Mouse (Mus musculus): ENCODE data around the gene Hist1h4h.
"Not testable (repeated sequence)": the region's sequence is repeated elsewhere in the genome, so short reads cannot be mapped to it uniquely, and the experiment has no call there.

Hist1h4h gene

GRCm38 (mm10) chr13:23510127-23510526 is 20.7 kb upstream of the Hist1h4h start:
- no peak for DNase-seq (ENCODE audit: low read depth in 1 of 2, low spot score in 2 of 2)

- DNase-seq (ENCODE audit: low read depth in 1 of 2, low spot score in 2 of 2): no peak
Measured at GRCm38 (mm10) chr13:23513517-23513916, 17.3 kb upstream of the Hist1h4h start.

- DNase-seq (ENCODE audit: low read depth in 1 of 2, low spot score in 2 of 2): no peak
Measured at GRCm38 (mm10) chr13:23515281-23515680, 15.6 kb upstream of the Hist1h4h start.

GRCm38 (mm10) chr13:23515826-23516620 is 14.8 kb upstream of the Hist1h4h start:
- no peak for DNase-seq (ENCODE audit: low read depth in 1 of 2, low spot score in 2 of 2)

GRCm38 (mm10) chr13:23516822-23517602 is 13.8 kb upstream of the Hist1h4h start:
- DNase-seq (ENCODE audit: low read depth in 1 of 2, low spot score in 2 of 2): peak in 1 of 2 experiments; percentile 71

GRCm38 (mm10) chr13:23517603-23518294 is 13.1 kb upstream of the Hist1h4h start:
- DNase-seq (ENCODE audit: low read depth in 1 of 2, low spot score in 2 of 2): peak; percentile 88 to 92

- DNase-seq (ENCODE audit: low read depth in 1 of 2, low spot score in 2 of 2): no peak
Measured at GRCm38 (mm10) chr13:23518295-23518603, 12.6 kb upstream of the Hist1h4h start.

GRCm38 (mm10) chr13:23518885-23519284 is 12.0 kb upstream of the Hist1h4h start:
- DNase-seq (ENCODE audit: low read depth in 1 of 2, low spot score in 2 of 2): peak; percentile 75 to 81

GRCm38 (mm10) chr13:23519416-23519815 is 11.4 kb upstream of the Hist1h4h start:
- DNase-seq (ENCODE audit: low read depth in 1 of 2, low spot score in 2 of 2): peak; percentile 57 to 77

GRCm38 (mm10) chr13:23521703-23522102 is 9.1 kb upstream of the Hist1h4h start:
- DNase-seq (ENCODE audit: low read depth in 1 of 2, low spot score in 2 of 2): peak; percentile 54 to 73

GRCm38 (mm10) chr13:23523976-23524375 is 6.9 kb upstream of the Hist1h4h start:
- DNase-seq (ENCODE audit: low read depth in 1 of 2, low spot score in 2 of 2): no peak

- peak in 1 of 2 experiments; percentile 64 for DNase-seq (ENCODE audit: low read depth in 1 of 2, low spot score in 2 of 2)
Measured at GRCm38 (mm10) chr13:23524654-23525053, 6.2 kb upstream of the Hist1h4h start.

- DNase-seq (ENCODE audit: low read depth in 1 of 2, low spot score in 2 of 2): no peak
Measured at GRCm38 (mm10) chr13:23525901-23526300, 4.9 kb upstream of the Hist1h4h start.

GRCm38 (mm10) chr13:23526312-23526711 is 4.5 kb upstream of the Hist1h4h start:
- peak; percentile 76 to 80 for DNase-seq (ENCODE audit: low read depth in 1 of 2, low spot score in 2 of 2)

- DNase-seq (ENCODE audit: low read depth in 1 of 2, low spot score in 2 of 2): no peak
Measured at GRCm38 (mm10) chr13:23529005-23529404, 1.8 kb upstream of the Hist1h4h start.

- no peak for DNase-seq (ENCODE audit: low read depth in 1 of 2, low spot score in 2 of 2)
Measured at GRCm38 (mm10) chr13:23529480-23530165, 1.2 kb upstream of the Hist1h4h start.

- DNase-seq (ENCODE audit: low read depth in 1 of 2, low spot score in 2 of 2): peak; percentile 59 to 68
Measured at GRCm38 (mm10) chr13:23530181-23530900, 509 bp upstream of the Hist1h4h start.

GRCm38 (mm10) chr13:23532262-23533075 is 1.6 kb downstream of the Hist1h4h start:
- DNase-seq (ENCODE audit: low read depth in 1 of 2, low spot score in 2 of 2): no peak

GRCm38 (mm10) chr13:23533560-23534367 is 2.9 kb downstream of the Hist1h4h start, which contains the start of gene Hist1h2af:
Hist1h2af (plus strand) TSS chr13:23533906.
- not testable (repeated sequence) for DNase-seq (ENCODE audit: low read depth in 1 of 2, low spot score in 2 of 2)

All from monocyte, adult 2 months (primary cell).